Mouse (Mus musculus): ENCODE data around the gene Pros1.
A peak's percentile ranks its signal among the peaks of the same experiment; 100 is the strongest.

GRCm38 (mm10) chr16:62854191-62855068 lies at the start of gene Pros1:
- TF ChIP-seq TCF3 (IDR thresholded peaks at IDR 0.05; ENCODE audit: insufficient read length, low read depth) (no peak), TCF12 (IDR thresholded peaks at IDR 0.05; ENCODE audit: insufficient read depth, poor library complexity, severe bottlenecking) (no peak), POLR2A (IDR thresholded peaks at IDR 0.05; ENCODE audit: insufficient read length, low read depth) (peak; percentile 89), E2F4 (IDR thresholded peaks at IDR 0.05; ENCODE audit: insufficient read depth) (no peak), MYOG (IDR thresholded peaks at IDR 0.05; ENCODE audit: control insufficient read depth in 1 of 3, insufficient read depth in 1 of 3, insufficient read length in 2 of 3, low read depth in 2 of 3) (no peak), USF1 (IDR thresholded peaks at IDR 0.05; ENCODE audit: low read depth) (no peak), MAX (IDR thresholded peaks at IDR 0.05; ENCODE audit: low read depth) (no peak), POLR2AphosphoS2 (IDR thresholded peaks at IDR 0.05; ENCODE audit: insufficient read length, low read depth) (peak; percentile 61), CEBPB (IDR thresholded peaks at IDR 0.05; ENCODE audit: insufficient read depth, poor library complexity, severe bottlenecking) (no peak), MYOD1 (IDR thresholded peaks at IDR 0.05; ENCODE audit: control insufficient read depth in 1 of 3, insufficient read length in 2 of 3, low read depth in 2 of 3) (no peak)

Measured in myocyte (in vitro differentiated cells).